Mouse (Mus musculus): ENCODE results near the gene Aldh3a2.

Gene Aldh3a2

DNA sequence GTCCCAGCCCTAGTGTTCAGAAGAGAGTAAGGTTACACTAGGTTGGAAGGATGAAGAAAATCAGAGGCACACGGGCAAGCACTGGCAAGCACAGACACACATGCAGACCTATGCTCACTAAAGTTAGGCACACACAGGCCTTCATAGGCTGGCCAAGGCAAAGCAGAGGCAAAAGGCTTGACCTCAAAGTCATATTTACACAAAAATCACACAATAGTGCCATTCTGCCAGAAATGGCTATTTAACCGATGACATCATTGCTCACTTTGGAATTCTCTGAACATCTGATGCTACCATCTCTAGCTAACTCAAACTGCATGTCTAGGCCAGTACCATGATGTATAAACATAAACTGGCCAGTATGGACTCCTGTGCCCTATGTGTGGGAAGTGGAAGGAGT, 6.7 kb upstream of the Aldh3a2 start:
- in situ Hi-C loops (cut with MboI, MseI), result no loop called here

- in situ Hi-C loops (cut with MboI, MseI), result no loop called here
Measured at GRCm38 (mm10) chr11:61271612-61272011, 4.3 kb upstream of the Aldh3a2 start.

DNA sequence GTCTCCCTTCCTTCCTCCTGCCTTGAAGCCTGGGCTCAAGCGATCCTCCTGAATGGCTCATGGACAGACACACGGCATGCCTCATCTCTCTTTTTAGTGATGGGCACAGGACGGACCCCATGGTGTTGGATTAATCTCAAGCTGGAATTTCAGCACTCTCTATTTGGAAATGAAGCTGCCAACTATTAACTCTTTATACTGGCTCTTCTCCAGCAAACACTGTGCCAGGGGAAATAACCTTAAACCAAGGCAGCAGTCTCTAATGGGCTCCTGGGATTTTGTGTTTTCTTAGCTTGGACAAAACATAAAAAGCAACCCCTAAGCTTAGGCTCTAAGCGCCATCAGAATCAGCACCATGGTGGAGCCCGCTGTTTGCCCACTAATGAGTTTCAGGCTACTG, 3.1 kb upstream of the Aldh3a2 start:
- in situ Hi-C loops (cut with MboI, MseI), result no loop called here

GRCm38 (mm10) chr11:61268626-61269349, 1.5 kb upstream of the Aldh3a2 start:
- in situ Hi-C loops (cut with MboI, MseI), result no loop called here

- in situ Hi-C loops (cut with MboI, MseI), result no loop called here
Measured at GRCm38 (mm10) chr11:61263841-61264240, 3.4 kb downstream of the Aldh3a2 start.

DNA sequence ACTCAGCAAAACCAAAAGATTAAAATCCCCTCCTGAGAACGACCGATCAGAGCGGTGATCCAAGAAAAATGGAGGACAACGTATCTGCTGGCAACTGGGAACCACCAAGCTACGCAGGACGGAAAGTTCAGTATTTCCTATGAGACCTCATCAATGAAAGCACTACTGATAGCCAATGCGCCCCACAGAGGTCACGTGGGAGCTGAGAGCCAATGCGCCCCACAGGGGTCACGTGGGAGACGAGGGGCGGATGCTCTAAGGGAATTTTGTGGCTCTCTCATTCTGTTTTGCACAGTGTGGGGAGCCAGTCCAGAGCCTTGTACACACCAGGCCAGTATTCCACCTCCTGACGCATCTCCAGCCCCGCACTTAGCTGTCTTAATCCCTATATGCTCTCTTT, 4.7 kb downstream of the Aldh3a2 start:
- in situ Hi-C loops (cut with MboI, MseI), result no loop called here

- in situ Hi-C loops (cut with MboI, MseI), result loop anchor here (10.0 kb wide), 1 partner anchor 1106 kb away; no protein-coding TSS in a partner anchor
Measured at GRCm38 (mm10) chr11:61259106-61259505, 8.2 kb downstream of the Aldh3a2 start.

DNA sequence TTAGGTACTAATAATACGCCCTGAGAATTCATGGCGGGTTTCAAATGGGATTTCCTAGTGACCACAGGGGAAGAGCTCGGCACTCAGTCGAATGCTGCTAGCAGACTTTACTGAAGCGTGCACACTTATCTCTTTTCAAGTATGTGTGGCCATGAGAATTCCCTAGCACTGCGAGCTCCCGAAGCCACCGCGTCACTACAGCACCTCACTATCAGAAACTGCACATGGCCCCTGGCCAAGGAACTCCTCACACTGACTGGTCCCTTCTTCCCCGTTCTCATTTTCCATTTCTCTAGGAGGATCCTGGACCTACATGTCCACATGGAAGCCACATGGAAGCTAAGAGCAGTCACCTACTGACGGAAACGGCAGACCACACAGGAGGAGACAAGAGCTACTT, 14.5 kb downstream of the Aldh3a2 start:
- in situ Hi-C loops (cut with MboI, MseI), result loop anchor here (10.0 kb wide), 1 partner anchor 1112 kb away; no protein-coding TSS in a partner anchor

DNA sequence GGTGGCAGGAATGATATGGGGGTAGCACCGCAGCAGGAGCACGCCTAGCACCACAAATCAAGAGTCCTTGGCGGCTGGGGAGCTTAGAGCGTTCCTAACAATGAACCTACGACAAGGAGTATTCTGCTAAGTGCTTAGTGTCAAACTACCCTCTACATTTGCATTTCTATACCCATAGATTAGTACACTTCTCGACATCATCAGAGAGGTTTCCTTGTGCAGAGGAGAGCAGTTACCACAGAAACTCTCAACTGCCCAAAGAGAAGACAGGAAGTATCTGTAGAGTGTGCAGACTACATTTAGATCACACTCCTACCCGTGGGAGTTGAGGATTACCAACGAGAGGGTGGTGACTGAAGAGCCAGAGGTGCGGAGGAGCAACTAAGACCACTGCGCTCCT, 15.5 kb downstream of the Aldh3a2 start:
- in situ Hi-C loops (cut with MboI, MseI), result loop anchor here (10.0 kb wide), 1 partner anchor 1113 kb away; no protein-coding TSS in a partner anchor

GRCm38 (mm10) chr11:61244406-61244805, 22.9 kb downstream of the Aldh3a2 start:
- in situ Hi-C loops (cut with MboI, MseI), result no loop called here

DNA sequence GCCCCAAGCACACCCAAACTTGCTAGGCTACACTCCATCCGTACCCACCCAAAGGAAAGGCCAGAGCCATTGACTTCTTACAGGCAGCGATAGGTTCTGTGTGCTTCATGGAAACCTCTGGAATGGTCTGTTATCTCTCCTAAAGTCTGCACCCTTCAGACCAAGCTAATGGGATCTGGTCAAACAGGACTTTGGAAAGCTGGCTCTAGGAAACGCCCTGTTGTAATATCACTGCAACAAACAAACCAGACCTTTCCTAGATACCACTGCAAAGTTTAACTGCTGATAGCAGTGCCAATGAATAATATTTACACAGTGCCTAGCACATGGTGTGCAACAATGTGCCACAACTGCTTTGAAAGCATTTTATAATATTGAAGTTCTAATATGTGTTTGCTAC, 31.2 kb downstream of the Aldh3a2 start:
- in situ Hi-C loops (cut with MboI, MseI), result no loop called here

DNA sequence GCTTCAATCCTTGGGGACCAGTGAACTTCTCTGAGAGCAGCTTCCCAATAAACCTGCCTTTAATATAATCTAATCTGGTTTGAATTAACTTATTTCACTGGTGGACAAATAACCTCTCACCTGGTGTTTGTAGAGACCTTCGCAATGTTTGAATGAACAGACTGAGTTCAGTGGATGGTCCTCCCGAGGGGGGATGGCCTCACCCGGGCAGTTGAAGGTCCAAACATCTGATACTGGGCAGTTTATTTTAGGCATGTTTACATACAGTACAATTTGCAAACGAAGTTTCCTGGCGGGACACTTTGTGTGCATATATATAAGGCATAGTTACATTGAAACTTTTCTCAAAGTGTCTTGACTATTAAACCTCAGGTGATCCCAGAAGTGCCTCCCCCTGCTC, 33.1 kb downstream of the Aldh3a2 start:
- in situ Hi-C loops (cut with MboI, MseI), result no loop called here

GRCm38 (mm10) chr11:61231329-61231728, 35.9 kb downstream of the Aldh3a2 start:
- in situ Hi-C loops (cut with MboI, MseI), result no loop called here

DNA sequence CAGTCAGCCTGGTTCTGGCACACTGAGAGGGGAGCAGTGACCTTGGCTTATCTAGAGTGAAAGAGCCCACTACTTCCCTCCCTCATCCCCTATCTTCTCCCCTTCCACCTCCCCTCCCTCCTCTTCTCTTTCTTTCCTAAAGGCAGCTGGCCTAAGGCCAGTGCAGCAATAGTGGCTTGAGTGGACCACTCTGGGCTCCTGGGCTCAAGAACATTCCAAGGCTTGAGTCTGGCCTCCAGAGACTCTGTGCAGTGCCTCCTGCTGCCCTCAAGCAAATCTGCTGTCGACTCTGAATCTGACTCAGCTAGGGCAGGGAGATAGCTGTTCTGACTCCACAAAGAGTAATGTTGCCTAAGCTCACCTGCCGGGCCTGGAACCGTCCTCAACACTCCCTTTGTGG, 38.9 kb downstream of the Aldh3a2 start:
- in situ Hi-C loops (cut with MboI, MseI), result no loop called here

- in situ Hi-C loops (cut with MboI, MseI), result no loop called here
Measured at GRCm38 (mm10) chr11:61227816-61228215, 39.4 kb downstream of the Aldh3a2 start.

DNA sequence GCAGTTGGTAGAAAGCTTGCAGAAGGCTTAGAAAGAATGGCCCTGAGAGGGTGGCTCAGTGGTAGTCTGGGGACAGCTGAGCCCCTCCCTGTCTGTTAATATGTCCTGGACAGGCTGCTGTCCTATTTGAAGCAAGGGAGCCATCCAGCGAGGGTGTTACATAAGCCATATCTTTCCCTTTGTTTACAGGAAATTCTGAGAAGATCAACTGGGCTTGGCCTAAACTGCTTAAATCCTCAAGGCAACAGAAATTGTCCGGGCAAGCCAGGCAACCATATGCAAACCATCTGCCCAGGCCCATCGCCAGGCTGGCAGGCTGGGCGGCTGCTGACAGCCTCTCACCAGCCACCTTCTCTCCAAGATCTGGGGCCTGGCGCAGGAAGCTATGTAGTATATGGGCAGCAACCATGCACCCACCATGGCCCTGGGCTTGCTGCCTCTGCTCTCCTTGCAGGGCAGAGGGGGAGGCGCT, 41.3 kb downstream of the Aldh3a2 start:
- in situ Hi-C loops (cut with MboI, MseI), result no loop called here

GRCm38 (mm10) chr11:61225511-61225910, 41.8 kb downstream of the Aldh3a2 start:
- in situ Hi-C loops (cut with MboI, MseI), result no loop called here

- in situ Hi-C loops (cut with MboI, MseI), result loop anchor here (25.0 kb wide), 1 partner anchor 162 kb away; the partner anchor contains the start of gene Slc47a1
Measured at GRCm38 (mm10) chr11:61224907-61225306, 42.4 kb downstream of the Aldh3a2 start.

GRCm38 (mm10) chr11:61224234-61224744, 43.0 kb downstream of the Aldh3a2 start:
- in situ Hi-C loops (cut with MboI, MseI), result loop anchor here (25.0 kb wide), 1 partner anchor 163 kb away; the partner anchor contains the start of gene Slc47a1

- in situ Hi-C loops (cut with MboI, MseI), result loop anchor here (25.0 kb wide), 1 partner anchor 164 kb away; the partner anchor contains the start of gene Slc47a1
Measured at GRCm38 (mm10) chr11:61222971-61223745, 44.1 kb downstream of the Aldh3a2 start.

DNA sequence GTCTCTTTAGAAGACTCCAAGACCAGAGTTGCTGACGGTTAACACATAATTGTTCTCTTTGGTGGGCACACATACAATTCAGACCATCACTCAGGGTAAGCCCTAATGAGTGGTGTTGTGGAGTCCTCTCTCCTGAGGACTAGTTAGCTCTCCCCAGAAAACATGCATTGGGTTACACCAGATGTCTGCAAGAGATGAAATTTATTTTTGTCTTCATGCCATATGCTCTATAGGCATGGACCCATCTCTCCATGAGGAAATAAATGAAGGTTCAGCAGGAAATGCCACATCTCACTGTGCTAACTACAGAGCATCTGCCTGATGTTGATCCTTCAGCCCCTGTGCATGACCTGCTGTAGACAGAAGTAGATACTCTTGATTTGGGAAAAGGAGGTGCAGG, 45.3 kb downstream of the Aldh3a2 start:
- in situ Hi-C loops (cut with MboI, MseI), result loop anchor here (25.0 kb wide), 1 partner anchor 165 kb away; the partner anchor contains the start of gene Slc47a1

All from regulatory T cell (primary cell).